Mouse (Mus musculus): Measurements from ENCODE around the gene Akap13. TPM values are rescaled to one million over a fixed set of nuclear protein-coding genes. Genes with fewer than 3 reads are reported as not detected.
"Not testable (repeated sequence)": the region's sequence is repeated elsewhere in the genome, so short reads cannot be mapped to it uniquely, and the experiment has no call there.

Akap13 gene
- polyA plus RNA-seq, 1 experiment from 2014 or later = 24.3 TPM

DNA sequence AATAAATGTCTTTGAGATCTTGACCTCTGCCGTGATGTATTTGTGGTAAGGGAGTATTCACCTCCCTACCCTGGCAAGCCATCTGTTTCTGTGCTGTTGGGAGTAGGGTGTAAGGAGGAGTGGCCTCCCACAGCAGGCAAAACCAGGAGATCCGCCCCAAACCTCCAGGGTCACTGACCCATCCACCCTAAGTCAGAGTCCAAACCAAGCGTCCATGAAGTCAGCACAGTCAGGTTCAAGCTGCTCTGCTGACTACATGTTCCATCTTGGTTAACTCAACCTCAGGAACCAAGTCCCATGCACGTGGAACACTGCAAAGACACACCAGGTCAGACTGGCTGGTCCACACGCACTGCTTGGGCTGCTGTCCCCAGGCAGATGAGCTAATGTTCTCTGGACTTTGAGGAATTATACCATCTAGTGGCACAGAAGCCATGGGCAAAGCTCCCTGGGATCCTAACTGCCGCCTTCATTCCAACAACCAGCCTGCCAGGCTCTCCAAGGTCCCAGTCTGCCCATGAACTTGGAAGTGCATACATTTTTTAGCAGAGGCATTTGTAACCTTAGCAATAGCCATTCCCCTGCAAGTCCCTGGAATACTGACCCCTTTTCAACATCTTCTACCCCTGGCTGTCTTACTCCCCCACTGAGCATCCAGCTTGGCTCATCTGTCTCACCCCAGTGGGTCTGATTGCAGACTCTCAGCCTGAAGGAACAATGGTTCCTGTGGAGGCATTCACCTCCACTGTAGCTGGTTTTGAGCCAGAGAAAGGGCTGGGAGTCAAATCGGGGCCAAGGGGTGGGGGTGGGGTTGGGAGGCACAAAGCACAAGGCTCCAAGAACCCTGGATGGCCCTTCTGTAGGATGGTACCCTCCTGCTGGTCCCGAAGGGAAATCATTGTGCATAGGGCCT lies 299.5 kb downstream of the Akap13 start:
- H3K4me2 ChIP-seq (ENCODE audit: low read length) = no peak overlapping the region
- H3K36me3 ChIP-seq (ENCODE audit: insufficient read depth, low read length) = peaks cover 18% of the 10 kb centered on the region; the same call in 1 of the 2 replicates
- no peaks in the 10 kb centered on the region for H3K4me1 ChIP-seq (replicated peaks; ENCODE audit: insufficient read depth, low read length)
- no peak overlapping the region for H3K4me3 ChIP-seq (replicated peaks; ENCODE audit: low read depth, low read length)
- DNase-seq (ENCODE audit: low spot score) = no peak
- H3K27me3 ChIP-seq (ENCODE audit: insufficient read depth, low read length) = no peaks in the 10 kb centered on the region
- peak; percentile 73 for ATAC-seq (replicated peaks; ENCODE audit: low FRiP score, low read depth)
- no peaks in the 10 kb centered on the region for H3K9me3 ChIP-seq (replicated peaks; ENCODE audit: low read length)
- H3K27ac ChIP-seq = peak overlapping the region; percentile 36; the same call in 1 of the 2 replicates
- 44% methylated on average over 8 of the region's 8 CpGs for WGBS
- no peak overlapping the region for H3K9ac ChIP-seq (ENCODE audit: low read depth, low read length)
- no peak for TF ChIP-seq CTCF (IDR thresholded peaks at IDR 0.05; ENCODE audit: low read depth)

DNA sequence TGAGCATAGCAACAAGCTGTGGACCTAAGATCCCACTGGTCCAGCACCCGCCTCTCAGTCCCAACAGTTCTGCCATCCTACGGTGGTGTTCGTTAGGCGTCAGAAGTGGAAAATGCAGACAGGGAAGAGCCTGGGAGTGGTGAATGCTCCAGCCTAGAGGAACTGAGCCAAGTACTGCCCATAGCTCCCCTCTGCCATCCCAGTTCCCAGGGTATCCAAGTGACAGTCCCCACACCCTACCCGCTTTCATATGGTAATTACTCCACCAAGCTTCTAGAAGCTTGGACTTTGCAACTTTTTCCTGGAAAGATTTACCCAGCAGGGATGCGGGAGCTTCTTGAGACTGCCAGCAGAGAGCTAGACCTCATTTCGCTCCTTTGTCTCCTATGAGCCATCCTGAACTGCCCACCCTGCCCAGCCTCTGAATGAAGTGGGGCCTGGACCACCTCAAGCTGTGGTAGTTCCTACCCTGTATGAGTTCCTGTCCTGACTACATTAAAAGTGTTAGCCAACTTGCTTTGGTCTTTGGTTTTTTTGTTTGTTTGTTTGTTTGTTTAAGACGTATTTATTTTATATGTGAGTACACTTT lies 300.6 kb downstream of the Akap13 start:
- H3K9me3 ChIP-seq (replicated peaks; ENCODE audit: low read length) = no peaks in the 10 kb centered on the region
- no peak for TF ChIP-seq CTCF (IDR thresholded peaks at IDR 0.05; ENCODE audit: low read depth)
- H3K27me3 ChIP-seq (ENCODE audit: insufficient read depth, low read length) = no peaks in the 10 kb centered on the region
- H3K9ac ChIP-seq (ENCODE audit: low read depth, low read length) = no peak overlapping the region
- no peak for DNase-seq (ENCODE audit: low spot score)
- WGBS = 92% methylated on average over 8 of the region's 8 CpGs
- peaks cover 7% of the 10 kb centered on the region; the same call in 1 of the 2 replicates for H3K36me3 ChIP-seq (ENCODE audit: insufficient read depth, low read length)
- no peak overlapping the region for H3K4me3 ChIP-seq (replicated peaks; ENCODE audit: low read depth, low read length)
- no peak overlapping the region for H3K4me2 ChIP-seq (ENCODE audit: low read length)
- 0 out of 2 replicates have a peak overlapping the region, but pooled peaks have one; percentile 25 for H3K27ac ChIP-seq
- no peaks in the 10 kb centered on the region for H3K4me1 ChIP-seq (replicated peaks; ENCODE audit: insufficient read depth, low read length)
- ATAC-seq (replicated peaks; ENCODE audit: low FRiP score, low read depth) = no peak

DNA sequence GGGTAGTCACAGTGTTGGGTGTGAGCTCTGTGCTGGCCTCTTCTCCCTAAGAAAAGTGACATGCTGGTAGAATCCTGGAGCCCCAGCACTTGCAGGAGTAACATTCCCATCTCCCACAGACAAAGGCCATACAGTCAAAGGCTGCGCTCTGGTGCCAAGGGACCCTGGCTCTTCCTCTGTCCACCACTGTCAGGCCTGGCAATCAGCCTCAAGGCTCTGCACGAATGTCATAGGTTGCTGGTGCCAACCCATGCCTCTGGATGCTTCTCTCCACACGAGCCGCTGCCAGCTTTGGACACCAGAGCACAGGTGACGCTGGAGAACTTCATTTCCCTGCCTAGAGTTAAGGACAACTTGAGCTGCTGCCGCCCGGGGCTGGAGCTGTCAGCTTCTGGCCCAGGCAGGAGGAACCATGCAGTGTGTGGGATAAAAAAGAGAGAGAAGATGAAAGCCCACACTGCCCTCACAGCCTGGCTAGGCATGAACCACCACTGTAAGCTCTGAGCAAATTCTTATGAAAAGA lies 304.7 kb downstream of the Akap13 start:
- no peak overlapping the region for H3K9ac ChIP-seq (ENCODE audit: low read depth, low read length)
- 83% methylated on average over 7 of the region's 7 CpGs for WGBS
- TF ChIP-seq CTCF (IDR thresholded peaks at IDR 0.05; ENCODE audit: low read depth) = no peak

DNA sequence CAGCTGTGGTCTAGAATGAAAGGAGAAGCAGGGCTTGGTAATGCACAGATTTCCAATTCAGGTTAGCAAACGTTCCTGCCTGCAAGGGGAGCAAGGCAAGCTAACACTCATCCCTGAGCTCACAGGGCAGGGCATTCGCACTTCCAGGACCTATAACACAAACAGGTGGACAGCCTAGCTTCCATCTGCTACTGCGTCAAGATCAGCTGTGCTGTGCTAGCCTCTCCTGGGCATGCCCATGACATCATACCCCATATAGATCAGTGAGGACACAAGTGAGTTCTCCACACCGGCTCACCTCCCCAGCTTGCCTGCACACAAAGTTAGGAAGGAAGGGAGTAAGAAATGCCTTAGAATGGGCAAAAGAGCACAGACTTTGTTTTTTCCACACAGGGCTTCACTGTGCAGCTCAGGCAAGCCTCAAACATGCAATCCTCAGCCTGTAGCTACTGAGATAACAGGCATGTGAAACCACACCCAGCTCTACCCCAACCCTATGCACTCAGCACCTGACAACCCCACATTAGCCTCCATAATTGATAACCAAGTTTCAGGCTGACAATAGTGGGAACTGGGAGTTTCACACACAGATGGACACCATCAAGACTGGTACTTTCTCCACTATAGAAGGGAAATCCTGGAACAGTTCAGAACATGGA lies 305.5 kb downstream of the Akap13 start:
- H3K4me1 ChIP-seq (replicated peaks; ENCODE audit: insufficient read depth, low read length); H3K36me3 ChIP-seq (ENCODE audit: insufficient read depth, low read length); H3K4me2 ChIP-seq (ENCODE audit: low read length); H3K9ac ChIP-seq (ENCODE audit: low read depth, low read length); H3K27me3 ChIP-seq (ENCODE audit: insufficient read depth, low read length); H3K27ac ChIP-seq; DNase-seq (ENCODE audit: low spot score); ATAC-seq (replicated peaks; ENCODE audit: low FRiP score, low read depth); H3K4me3 ChIP-seq (replicated peaks; ENCODE audit: low read depth, low read length); H3K9me3 ChIP-seq (replicated peaks; ENCODE audit: low read length): not testable (repeated sequence)
- WGBS = 69% methylated on average over 4 of the region's 4 CpGs

More for the DNA sequence above, 304.7 kb downstream of the Akap13 start:
- no peaks in the 10 kb centered on the region for H3K27me3 ChIP-seq (ENCODE audit: insufficient read depth, low read length)
- no peaks in the 10 kb centered on the region for H3K9me3 ChIP-seq (replicated peaks; ENCODE audit: low read length)
- no peaks in the 10 kb centered on the region for H3K4me1 ChIP-seq (replicated peaks; ENCODE audit: insufficient read depth, low read length)
- H3K36me3 ChIP-seq (ENCODE audit: insufficient read depth, low read length) = no peaks in the 10 kb centered on the region
- H3K27ac ChIP-seq = no peak overlapping the region
- no peak for ATAC-seq (replicated peaks; ENCODE audit: low FRiP score, low read depth)
- no peak for DNase-seq (ENCODE audit: low spot score)
- no peak overlapping the region for H3K4me3 ChIP-seq (replicated peaks; ENCODE audit: low read depth, low read length)
- H3K4me2 ChIP-seq (ENCODE audit: low read length) = no peak overlapping the region

DNA sequence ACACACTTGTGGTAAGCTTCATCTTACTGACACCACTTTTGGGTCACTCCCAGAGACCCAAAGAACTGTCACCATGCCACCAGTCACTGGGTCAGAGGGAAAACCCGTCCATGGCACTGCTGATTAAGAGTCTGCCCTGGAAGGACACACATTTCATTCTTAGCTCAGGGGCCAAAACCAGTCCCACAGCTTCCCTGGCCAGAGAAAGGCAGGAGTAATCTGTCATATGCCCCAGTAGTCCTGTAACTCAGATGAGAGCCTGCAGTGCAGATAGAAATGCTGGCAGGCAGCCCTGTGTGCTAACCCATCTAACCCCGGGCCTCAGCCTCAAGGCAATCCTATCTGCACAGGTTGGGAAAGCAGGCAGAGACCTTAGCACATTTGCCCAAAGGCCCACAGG lies 306.9 kb downstream of the Akap13 start:
- not testable (repeated sequence) for H3K27me3 ChIP-seq (ENCODE audit: insufficient read depth, low read length); H3K36me3 ChIP-seq (ENCODE audit: insufficient read depth, low read length); H3K4me2 ChIP-seq (ENCODE audit: low read length); H3K9ac ChIP-seq (ENCODE audit: low read depth, low read length); DNase-seq (ENCODE audit: low spot score); H3K27ac ChIP-seq; H3K4me1 ChIP-seq (replicated peaks; ENCODE audit: insufficient read depth, low read length); H3K4me3 ChIP-seq (replicated peaks; ENCODE audit: low read depth, low read length); ATAC-seq (replicated peaks; ENCODE audit: low FRiP score, low read depth); H3K9me3 ChIP-seq (replicated peaks; ENCODE audit: low read length)
- 91% methylated on average over 1 of the region's 2 CpGs for WGBS

DNA sequence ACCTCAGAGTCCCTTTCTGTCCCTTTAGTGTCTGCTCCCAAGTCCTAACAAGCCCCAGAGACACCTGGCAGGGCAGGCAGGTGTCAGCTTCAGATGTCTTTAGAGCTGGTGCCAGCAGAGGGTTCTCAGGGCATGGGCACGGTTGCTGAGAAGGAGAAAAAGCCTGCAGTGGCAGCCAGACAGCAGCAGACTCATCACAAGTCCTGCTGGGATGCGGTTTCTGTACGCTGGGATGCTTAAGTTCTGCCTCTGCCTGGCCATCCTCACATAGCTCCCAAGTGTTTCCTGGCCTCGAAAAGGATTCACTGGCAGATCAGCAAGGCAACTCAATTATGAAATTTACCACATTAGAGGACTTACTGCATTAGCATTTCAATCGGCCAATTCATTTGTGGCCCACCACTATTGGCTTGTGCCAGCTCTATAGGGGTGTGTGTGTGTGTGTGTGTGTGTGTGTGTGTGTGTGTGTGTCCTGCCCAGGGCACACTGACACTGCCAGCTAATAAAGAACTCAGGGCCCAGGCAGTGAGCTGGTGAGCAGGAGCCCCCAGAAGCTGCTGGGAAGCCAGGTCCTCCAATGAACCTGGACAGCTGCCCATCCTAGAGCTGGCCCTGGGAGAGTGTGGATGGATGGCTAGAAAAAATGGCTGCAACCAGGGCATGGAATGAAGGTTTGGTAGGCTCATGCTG lies 311.9 kb downstream of the Akap13 start:
- H3K4me3 ChIP-seq (replicated peaks; ENCODE audit: low read depth, low read length); H3K9ac ChIP-seq (ENCODE audit: low read depth, low read length); DNase-seq (ENCODE audit: low spot score); H3K4me2 ChIP-seq (ENCODE audit: low read length); H3K4me1 ChIP-seq (replicated peaks; ENCODE audit: insufficient read depth, low read length); ATAC-seq (replicated peaks; ENCODE audit: low FRiP score, low read depth); H3K9me3 ChIP-seq (replicated peaks; ENCODE audit: low read length); H3K36me3 ChIP-seq (ENCODE audit: insufficient read depth, low read length); H3K27ac ChIP-seq; H3K27me3 ChIP-seq (ENCODE audit: insufficient read depth, low read length): not testable (repeated sequence)
- 78% methylated on average over 1 of the region's 5 CpGs for WGBS
